Mouse (Mus musculus): Measurements from ENCODE around the gene Ube2q2.

DNA sequence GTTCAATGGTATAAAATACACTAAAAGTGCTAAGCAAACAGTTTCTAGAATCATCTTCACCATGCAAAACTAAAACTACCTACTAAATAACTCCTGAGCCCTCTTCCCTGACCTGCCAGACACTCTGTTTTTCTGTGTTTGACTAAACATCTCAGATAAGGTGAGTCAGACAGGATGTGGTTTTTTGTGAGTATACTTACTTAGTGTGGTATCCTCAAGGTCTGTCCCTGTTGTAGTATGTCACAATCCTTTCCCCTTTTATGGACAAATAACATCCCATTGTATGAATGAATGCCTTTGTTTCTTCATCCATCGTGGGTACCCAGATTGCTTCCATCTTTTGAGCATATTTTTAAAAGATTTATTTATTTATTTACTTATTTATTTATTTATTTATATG, 22.4 kb upstream of the Ube2q2 start:
- TF ChIP-seq CTCF (IDR thresholded peaks at IDR 0.05; ENCODE audit: low read depth) (no peak), EP300 (optimal IDR thresholded peaks at IDR 0.05) (no peak)
